Mouse (Mus musculus) spleen, embryonic (tissue): Measurements from ENCODE around the gene Zfp593.
"Not testable (repeated sequence)": the region's sequence is repeated elsewhere in the genome, so short reads cannot be mapped to it uniquely, and the experiment has no call there.

Source experiments
- CTCF ChIA-PET: fragments of 350-600 bp; sonication (Branson Sonifier 250); formaldehyde crosslinking; loops from one replicate; lab custom pipeline; 2022; lab: Charles Lee

Gene Zfp593

DNA sequence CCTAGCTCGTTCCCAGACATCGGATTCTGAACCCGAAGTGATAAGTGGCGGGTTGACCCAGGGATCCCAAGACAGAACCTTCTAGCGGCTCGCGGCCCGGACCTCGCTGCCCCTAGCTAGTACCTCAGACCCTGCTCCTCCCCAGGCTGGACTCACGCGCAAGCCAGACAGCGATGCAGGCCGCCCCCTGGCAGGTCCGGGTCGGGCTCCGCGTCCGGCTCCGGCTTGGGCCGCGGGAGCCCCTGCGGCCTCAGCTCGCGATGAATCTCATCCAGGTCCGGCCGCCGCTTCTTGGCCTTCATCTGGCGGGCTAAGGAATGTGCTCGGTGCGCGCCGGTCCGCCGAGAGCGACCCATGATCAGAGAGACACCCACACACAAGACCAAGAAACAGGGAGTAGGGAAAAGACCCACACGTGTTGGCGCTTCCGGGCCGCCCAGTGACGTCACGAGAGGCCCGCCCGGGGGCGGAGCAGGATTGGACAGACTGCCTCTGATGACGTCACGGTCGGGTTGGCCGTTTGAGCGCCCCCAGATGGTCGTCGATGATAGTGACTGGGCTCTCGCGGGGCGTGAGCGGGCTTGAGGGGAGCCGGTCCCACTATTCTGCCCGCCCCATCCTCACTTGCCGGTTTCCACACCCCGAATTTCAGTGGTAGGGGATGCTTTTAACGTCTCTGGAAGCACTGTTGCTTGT, at the start of gene Zfp593:
Gene Zfp593, minus strand, starts transcription at position 445 of the 696 bp plus-strand sequence.
- CTCF ChIA-PET: no interaction called here

DNA sequence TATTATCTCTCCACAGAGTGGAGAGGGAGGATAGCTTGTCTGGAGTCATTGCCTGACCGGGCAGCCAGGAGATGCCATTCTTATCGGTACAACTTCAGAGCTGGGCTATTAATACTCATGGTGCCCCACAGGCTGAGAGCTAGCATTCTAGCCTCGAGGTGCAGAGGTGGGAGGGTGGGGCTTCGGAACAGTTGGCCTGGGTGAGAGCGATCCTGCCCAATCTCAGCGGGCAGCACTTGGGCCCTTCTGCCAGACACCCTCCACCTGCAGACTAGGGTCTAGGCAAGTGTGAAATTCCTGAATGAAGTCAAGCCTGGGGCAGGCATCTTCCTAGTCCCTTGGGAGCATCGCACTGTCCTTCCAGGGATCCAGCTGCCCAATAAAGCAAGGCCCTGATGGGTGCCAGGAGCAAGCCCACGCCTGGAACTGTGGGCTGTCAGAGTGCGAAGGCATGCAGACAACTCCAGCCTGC, 48.3 kb upstream of the Zfp593 start:
- CTCF ChIA-PET: interaction anchor here (0.6 kb wide), 1 partner anchor 100 kb away, joined by 7 read pairs; no protein-coding TSS in a partner anchor

DNA sequence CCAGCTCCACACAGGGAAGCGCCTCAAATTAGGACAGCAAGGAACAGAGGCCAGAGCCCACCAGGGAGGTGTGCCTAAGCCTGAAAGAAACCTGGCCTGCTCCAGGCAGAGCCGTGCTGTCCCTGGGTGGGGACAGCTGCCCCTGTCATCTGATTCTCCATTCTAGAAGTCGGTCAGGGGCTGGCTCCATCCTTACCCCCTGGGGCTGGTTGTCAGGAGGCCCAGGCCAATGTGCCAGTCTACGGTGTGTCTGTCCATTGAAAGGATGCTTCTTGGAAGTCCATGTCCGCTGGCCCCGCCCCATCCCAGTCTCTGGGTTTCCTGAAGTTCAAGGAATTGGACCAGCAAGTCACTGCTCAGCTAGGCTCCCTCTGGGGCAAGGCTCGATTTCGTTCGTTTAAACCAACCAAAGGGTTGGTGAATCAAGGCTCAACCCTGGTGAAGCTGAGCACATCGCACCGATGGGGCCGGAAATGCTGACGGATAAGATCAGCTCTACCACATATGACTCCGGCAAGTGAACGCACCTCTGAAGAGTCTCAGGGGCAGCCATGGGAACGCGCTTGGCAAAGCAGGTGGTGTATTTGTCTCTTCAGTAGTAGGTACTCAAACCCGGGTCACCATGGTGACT, 47.8 kb upstream of the Zfp593 start:
- CTCF ChIA-PET: interaction anchor here (0.5 to 1.2 kb wide), 3 partner anchors 19 to 467 kb away, joined by 3 to 9 read pairs (median 7); no protein-coding TSS in a partner anchor

DNA sequence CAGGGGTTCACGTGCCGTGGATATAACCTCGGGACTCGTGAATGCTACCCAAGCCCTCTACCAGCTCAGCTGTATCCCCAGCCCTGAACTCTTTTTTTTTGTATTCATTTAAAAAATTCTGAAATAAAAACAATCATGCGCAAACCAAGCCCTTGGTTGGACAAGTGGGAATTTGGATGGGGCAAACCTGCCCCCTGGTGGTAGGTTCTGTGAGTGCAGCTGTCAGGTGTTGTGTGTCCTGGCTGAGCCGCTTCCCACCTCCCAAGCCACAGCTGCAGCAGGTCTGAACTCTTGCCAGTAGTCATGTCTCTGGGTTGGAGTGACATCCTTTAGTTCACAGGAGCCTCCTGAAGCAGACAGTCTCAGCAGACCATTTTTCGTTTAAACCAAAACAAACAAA, 46.7 kb upstream of the Zfp593 start:
- CTCF ChIA-PET: interaction anchor here (0.5 to 1.2 kb wide), 3 partner anchors 20 to 257 kb away, joined by 3 to 5 read pairs (median 3); no protein-coding TSS in a partner anchor

DNA sequence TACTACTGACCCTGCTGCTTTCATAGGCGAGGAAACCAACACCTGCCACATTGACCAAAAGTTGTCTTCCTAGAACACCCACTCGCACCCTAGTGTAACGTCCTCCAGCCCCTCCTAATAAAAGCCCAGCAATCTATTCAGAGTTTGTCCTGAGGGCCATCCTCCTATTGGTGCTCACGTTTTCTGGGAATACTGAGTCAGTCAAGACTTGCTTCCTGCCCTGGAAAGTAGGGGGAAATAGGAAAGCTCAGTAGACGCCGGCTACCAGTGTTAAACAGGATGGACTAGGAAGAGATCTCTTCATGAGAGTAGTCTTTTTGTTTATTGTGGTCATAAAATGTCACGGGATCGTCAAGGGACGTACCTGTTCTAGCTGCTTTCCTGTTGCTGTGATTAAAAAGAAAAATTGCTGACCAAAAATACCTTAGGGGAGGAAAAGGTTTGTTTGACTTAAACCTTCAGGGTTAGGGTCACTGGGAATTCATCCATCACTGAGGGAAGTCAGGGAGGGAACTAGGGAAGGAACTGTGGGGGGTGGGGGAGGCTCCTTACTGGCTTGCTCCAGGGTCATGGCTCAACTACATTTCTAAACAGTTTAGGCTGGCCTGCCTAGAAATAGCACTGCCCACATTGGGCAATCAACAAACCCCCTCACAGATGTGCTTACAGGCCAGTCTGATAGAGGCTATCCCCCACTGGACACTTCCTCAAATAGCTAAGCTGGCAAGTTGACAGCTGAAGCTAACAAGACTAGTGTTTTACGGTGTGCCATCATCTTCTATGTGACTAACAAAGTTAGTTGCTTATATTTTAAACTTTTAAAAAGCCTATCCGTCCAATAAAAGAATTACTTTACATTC, 43.2 kb upstream of the Zfp593 start:
- CTCF ChIA-PET: interaction anchor here (0.6 to 0.7 kb wide), 2 partner anchors 100 to 277 kb away, joined by 3 read pairs; no protein-coding TSS in a partner anchor

DNA sequence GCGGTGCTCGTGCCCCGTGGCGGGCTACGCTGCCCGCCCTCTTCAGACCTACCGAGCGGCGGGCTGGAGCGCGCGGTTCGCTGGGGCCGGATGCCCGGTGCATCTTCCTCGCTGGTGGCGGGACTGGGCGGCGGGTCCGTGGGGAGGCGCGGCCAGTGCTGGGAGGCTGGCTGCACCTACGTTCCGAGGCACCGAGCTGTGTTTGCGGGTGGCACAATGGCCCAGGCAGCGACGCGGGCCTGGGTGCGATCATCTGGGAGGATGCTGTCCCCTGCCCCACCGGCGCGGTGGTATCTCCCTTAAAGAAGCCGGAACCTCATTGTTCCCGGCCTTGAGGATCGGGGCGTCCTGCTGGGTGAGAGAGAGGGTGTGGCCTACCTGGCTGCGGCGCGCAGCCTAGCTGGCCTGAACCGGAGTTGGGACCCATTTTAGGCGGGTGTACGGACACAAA, 42.2 kb upstream of the Zfp593 start, which contains the start of gene Pdik1l:
Gene Pdik1l, minus strand, starts transcription at position 321 of the 451 bp plus-strand sequence.
- CTCF ChIA-PET: interaction anchor here (0.6 kb wide), 1 partner anchor 99 kb away, joined by 3 read pairs; no protein-coding TSS in a partner anchor

DNA sequence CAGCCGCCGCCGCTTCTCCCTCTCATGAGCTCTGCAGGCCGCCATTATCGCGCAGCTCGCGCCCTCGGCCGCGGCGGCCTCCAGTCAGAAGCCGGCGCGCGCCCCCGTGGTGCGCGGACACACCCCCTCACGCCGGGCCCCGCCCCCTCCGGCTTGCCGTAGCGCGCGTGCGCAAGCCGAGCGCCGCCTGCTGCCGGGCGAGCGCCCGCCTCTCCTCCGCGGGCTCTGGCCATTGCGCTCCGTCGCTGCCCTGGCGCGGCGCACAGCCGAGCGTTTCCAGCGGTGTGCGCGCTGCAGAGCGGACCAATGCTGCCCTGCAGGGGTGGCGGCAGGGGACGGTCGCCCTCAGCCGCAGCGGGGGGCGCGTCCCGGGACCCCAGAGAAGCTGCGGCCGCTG, 41.8 kb upstream of the Zfp593 start:
- CTCF ChIA-PET: no interaction called here

DNA sequence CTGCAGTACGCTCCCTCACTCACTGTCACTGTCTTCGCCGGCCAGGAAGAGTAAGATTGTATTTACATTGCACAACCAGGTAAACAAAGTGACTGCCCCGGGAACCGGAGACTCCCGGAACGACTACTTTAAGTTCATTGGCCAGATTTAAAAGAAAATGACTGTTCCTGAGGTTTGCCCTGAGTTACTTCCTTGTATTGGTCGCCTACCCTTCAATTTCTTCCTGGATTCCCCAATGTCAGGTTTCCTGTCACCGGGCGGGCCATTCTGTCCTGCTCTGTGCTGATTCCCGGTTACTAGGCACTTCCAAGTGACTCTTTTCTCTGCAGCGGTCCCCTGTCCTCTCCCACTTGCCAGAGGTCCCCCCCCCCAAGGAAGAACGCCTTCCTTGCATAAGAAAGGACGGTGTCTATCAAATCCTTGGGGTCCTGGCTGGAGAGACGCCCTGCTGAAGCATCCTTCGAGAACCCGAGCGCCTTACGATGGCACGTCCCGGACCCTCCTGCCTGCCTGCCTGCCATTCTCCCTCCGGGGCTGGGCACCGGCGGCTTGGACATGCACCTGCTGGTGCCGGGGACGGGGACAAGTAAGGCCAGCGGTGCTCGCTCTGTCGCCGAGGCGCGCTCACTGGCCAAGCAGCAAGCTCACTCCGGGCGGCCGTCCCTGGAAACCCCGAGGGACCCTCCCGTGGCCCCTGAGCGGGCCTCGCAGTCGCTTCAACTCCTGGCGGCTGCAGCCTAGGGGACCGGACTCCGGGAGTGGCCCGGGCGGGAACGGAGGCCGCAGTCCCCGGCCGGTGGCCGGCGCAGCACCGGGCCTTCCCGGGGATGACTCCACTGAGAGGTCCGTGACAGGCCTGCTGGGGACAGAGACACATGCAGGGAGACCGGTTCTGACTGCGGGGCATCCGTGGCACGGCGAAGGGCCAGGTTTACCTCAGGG, 41.1 kb upstream of the Zfp593 start:
- CTCF ChIA-PET: interaction anchor here (0.6 to 0.7 kb wide), 2 partner anchors 251 to 331 kb away, joined by 3 to 5 read pairs; no protein-coding TSS in a partner anchor

DNA sequence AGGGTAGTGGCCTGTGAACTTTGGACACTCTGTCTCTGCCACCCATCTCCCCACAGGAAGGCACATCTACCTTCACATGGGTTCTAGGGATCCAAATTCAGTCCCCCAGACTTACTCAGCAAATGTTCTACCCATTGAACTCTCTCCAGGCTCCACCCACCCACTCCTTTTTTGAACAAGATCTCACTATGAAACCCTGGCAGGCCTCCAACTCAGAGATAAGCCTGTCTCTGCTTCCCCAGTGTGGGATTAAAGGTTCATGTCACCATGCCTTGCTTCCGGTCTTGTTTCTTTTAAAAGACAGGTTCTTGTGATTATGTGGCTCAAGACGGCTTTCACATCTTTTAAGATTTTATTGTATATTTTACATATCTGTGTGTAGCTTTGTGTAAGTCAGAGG, 39.5 kb upstream of the Zfp593 start:
- CTCF ChIA-PET: interaction anchor here (0.7 kb wide), 1 partner anchor 533 kb away, joined by 3 read pairs; no protein-coding TSS in a partner anchor

DNA sequence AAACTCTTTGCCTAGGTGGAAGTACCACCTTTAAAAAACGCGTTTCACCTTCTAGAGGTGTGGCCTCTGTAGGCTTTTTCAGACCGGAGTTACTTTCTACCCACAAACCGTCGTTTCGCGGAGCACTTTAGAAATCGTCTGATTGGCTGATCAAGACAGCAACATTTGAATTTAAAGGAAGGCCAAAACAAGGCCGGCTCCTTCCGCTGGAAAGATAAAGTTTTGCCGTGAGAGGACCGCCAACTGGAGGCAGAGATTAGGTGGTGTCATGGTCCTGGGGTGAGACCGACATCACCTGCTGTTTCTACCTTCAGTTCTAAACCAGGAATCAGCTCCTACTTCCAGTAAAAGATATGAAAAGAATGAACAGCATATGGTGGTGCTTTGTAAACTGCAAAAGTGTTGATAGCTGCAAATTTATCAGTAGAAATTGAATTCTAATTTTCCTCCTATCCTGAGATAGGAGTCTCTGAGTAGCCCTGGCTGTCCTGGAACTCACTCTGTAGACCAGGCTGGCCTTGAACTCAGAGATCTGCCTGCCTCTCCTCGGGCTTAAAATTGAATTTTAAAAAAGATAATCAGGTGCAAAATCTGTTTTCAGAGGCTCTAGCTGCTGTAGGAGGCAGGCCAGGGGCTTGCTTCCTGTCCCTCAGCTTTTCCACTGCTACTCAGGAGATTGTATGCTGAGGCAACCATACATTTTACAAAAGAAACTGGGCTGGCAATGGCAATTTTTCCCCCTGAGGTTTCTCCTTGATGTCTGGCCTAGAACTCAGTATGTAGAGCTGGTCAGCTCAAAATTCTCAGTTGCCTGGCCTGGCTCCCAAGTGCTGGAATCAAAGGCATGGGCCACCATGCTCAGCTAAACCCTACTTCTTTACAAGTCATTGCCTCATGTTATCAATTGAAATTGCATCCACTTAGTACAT, 28.3 kb upstream of the Zfp593 start:
- CTCF ChIA-PET: interaction anchor here (0.5 to 1.7 kb wide), 2 partner anchors 17 to 1667 kb away, joined by 3 to 4 read pairs; no protein-coding TSS in a partner anchor

DNA sequence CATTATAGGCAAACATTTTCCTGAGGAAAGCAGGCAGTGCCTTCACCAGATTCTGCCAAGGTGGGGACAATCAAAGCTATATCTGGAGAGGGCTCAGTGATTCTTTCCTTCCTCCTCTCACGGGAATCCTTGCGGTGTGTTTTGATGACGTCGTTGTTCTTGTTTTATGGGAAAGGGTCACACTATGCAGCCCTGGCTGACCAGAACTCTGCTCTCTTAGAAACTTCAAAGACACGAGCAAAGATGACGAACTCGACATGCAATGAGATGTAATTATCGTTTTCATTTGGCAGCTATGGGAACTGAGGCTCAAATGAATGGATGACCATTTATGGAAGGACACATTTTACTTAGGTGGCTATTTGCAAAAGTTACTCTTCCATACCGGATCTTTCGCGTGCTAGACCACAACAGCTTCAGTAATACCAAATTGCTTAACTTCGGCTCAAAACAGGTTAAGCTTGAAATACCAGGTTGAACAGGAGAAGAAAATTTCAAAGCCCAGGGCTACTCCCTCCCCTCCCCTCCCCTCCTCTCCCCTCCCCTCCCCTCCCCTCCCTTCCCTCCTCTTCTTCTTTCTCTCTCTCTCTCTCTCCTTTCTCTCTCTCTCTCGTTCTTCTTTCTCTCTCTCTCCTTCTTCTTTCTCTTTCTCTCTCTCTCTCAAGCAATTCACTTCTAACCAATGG, 27.5 kb upstream of the Zfp593 start:
- CTCF ChIA-PET: interaction anchor here (1.7 kb wide), 1 partner anchor 18 kb away, joined by 4 read pairs; no protein-coding TSS in a partner anchor

DNA sequence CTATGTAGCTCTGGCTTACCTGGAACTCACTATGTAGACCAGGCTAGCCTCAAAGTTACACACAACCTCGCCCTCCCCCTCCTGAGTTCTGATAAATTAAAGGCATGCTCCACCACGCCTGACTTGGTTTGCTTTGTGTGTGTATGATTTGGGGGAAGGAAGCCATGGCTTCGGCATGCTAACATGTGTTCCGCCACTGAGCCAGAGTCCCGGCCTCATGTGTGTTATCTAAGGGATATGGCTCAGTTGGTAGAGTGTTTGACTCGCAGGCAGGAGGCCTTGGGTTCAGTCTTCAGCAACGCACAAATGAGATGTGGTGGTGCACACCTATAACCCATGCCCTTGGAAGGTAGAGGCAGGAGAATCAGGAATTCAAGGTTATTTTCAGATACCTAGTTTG, 26.6 kb upstream of the Zfp593 start:
- CTCF ChIA-PET: no interaction called here

DNA sequence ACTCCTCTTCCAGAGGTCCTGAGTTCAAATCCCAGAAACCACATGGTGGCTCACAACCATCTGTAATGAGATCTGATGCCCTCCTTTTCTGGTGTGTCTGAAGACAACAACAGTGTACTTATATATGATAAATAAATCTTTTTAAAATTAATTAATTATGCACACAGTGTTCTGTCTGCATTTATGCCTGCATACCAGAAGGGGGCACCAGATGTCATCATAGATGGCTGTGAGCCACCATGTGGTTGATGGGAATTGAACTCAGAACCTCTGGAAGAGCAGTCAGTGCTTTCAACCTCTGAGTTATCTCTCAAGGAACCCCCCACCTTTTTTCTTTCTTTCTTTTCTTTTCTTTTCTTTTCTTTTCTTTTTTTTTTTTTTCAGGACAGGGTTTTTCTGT, 24.2 kb upstream of the Zfp593 start:
- CTCF ChIA-PET: not testable (repeated sequence)

DNA sequence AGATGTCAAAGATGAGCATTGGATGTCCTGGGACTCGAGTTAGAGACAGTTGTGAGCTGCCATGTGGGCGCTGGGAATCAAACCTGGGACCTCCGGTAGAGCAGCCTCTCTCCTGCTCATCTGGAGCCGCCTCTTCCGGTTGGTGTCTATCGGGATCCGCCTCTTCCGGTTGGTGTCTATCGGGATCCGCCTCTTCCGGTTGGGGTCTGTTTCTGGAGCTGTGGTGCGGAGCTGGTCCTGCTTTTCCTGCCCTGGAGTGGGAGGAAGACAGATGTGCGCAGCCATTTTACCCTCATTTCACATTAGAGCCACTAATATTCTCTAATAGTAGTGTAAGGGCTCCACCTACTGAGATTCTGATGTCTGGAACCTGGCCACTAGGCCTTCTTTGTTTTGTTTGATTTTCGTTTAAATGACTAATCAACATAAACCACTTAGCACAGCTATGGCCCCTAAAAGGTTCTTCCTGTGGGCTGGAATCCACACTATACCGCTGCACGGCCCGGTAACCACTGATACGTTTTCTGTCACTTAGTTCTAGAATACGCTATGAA, 22.8 kb upstream of the Zfp593 start:
- CTCF ChIA-PET: interaction anchor here (0.6 kb wide), 1 partner anchor 1453 kb away, joined by 7 read pairs; no protein-coding TSS in a partner anchor

DNA sequence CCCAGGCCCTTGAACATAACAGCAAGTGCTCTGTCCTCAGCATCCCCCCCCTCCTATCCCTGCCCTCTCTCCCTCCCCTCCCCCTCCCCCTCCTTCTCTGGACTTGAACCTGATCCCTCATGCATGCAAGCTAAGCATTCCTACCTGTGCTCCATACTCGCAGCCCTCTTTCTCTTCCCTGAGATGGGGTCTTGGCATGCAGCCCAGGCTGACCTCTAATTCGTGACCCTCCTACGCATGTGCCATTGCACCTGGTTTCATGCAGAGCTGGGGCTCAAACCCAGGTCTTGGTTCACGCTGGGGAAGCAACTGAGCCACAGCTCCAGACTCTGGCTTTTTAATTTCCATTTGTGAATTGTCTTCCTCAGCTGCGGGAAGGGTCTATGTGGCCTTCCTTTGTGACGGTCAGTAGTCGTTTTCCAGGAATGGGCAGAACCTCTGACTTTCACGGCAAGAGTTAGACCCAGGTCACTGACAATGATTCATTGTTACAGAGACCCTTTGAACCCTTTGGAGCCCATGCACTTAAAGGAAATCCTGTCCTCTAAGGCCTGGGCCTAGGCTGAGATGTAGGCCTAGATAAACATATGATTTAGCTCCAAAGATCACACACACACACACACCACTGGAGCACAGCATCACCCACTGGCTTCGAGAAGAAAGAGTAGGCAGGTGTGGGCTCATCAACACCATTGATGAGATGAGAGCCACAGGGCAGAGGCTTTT, 20.6 kb upstream of the Zfp593 start:
- CTCF ChIA-PET: no interaction called here

DNA sequence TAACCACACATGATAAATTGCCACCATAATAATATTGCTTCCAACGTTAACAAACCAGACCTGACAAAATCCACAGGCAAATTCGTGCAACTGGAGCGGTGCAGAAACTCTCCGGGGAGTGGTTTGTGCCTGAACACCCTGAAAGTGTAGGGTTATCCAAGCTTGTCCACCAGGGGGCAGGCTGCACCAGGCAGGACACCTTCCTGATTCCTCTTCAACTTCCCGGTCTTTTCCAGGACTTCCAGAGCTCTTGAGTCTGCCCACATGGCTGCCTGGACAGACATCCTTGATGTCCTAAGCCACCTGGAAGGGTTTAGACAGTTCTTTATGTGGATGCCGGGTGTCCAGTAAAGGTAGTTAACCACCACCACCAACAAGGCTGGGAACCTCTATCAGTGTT, 17.8 kb upstream of the Zfp593 start:
- CTCF ChIA-PET: no interaction called here

DNA sequence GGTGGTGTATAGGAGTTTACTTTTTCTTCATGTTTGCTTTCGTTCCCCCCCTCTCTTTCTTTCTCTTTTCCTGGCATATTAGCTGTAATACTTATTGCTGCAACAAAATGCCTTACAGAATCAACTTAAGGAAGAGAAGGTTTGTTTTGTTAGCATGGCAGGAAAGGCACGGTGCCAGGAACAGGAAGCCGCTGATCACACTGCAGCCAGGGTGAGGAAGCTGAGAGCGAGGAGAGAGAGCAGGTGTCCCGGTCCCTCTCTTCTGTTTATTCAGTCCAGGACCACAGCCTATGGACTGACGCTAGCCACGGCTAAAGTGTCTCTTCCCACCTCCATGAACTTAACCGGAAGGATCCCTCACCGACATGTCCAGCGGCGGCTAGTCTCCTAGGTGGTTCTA, 13.0 kb upstream of the Zfp593 start:
- CTCF ChIA-PET: interaction anchor here (1.0 kb wide), 1 partner anchor 8 kb away, joined by 3 read pairs; no protein-coding TSS in a partner anchor
